Mouse (Mus musculus) megakaryocyte-erythroid progenitor cell, adult 5-6 weeks (primary cell): ENCODE data around the gene Cyb5r3. TPM values are rescaled to one million over a fixed set of nuclear protein-coding genes. Genes with fewer than 3 reads are reported as not detected.

Experiments
- ATAC-seq: replicated peaks from 2 replicates; pipeline ENCODE4 v1.8.0; 2016; ENCODE audit warnings: mild to moderate bottlenecking, inconsistent platforms; ENCODE audit not compliant: severe bottlenecking, poor library complexity, low FRiP score, low TSS enrichment
- total RNA-seq, 2 experiments: library from RNA; stranded (forward) in 1 of 2; stranded (reverse) in 1 of 2; fragments of 200-1000, 215-1000 nt in 1 of 2; fragments of >200 nt in 1 of 2; fragmentation: Nextera tagmentation in 1 of 2; gene quantifications; 2 replicates each; pipeline ENCODE4 v1.2.3; 2014 to 2017

Cyb5r3 gene
- total RNA-seq, 2 experiments from 2014 or later = 55.6 to 102 TPM

- no peak for ATAC-seq
Observed at GRCm38 (mm10) chr15:83170956-83171659, 1.3 kb downstream of the Cyb5r3 start.

GRCm38 (mm10) chr15:83169772-83170722 lies 2.3 kb downstream of the Cyb5r3 start:
- ATAC-seq = peak; percentile 83

GRCm38 (mm10) chr15:83168875-83169771 lies 3.3 kb downstream of the Cyb5r3 start:
- no peak for ATAC-seq

GRCm38 (mm10) chr15:83168311-83168710 lies 4.1 kb downstream of the Cyb5r3 start:
- no peak for ATAC-seq

- ATAC-seq = no peak
Observed at GRCm38 (mm10) chr15:83167550-83168065, 4.8 kb downstream of the Cyb5r3 start.

GRCm38 (mm10) chr15:83167126-83167525 lies 5.3 kb downstream of the Cyb5r3 start:
- ATAC-seq = no peak

- no peak for ATAC-seq
Observed at GRCm38 (mm10) chr15:83166642-83167041, 5.8 kb downstream of the Cyb5r3 start.

GRCm38 (mm10) chr15:83165526-83166315 lies 6.7 kb downstream of the Cyb5r3 start:
- no peak for ATAC-seq

- ATAC-seq = peak; percentile 91
Observed at GRCm38 (mm10) chr15:83164971-83165471, 7.4 kb downstream of the Cyb5r3 start.

- ATAC-seq = no peak
Observed at GRCm38 (mm10) chr15:83162818-83163485, 9.4 kb downstream of the Cyb5r3 start.

- ATAC-seq = no peak
Observed at GRCm38 (mm10) chr15:83162001-83162400, 10.4 kb downstream of the Cyb5r3 start.

- ATAC-seq = no peak
Observed at GRCm38 (mm10) chr15:83161062-83161748, 11.2 kb downstream of the Cyb5r3 start.

GRCm38 (mm10) chr15:83160561-83160960 lies 11.8 kb downstream of the Cyb5r3 start:
- ATAC-seq = no peak

GRCm38 (mm10) chr15:83159823-83160222 lies 12.6 kb downstream of the Cyb5r3 start:
- ATAC-seq = no peak

GRCm38 (mm10) chr15:83158587-83159160 lies 13.7 kb downstream of the Cyb5r3 start:
- peak; percentile 23 for ATAC-seq

- no peak for ATAC-seq
Observed at GRCm38 (mm10) chr15:83157667-83158064, 14.7 kb downstream of the Cyb5r3 start.
